8 mouse cellular contexts compared by ENCODE assay signal in the genomic region with DNA sequence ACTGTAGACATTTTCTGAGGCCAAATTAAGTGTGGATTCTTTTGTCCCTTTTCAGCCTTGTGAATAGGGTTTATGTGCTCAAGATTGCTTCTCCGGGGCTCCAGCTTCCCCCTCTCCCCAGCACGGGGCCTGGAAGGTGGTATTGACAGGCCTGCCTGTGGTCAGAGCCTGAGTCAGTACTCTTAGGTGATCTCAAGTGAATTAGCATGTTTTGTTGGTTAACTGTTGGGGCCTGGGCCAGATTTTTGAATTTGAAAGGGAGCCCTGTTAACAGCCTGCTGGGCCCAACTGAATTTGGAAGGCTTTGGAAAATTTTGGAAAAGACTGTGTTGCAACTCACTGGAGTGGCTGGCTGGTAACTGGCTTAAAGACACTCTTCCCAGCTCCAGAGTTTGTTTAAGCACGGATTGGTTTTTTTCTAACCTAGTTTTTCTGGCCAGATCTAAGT. TPM values are rescaled to one million over a fixed set of nuclear protein-coding genes. Genes with fewer than 3 reads are reported as not detected.
DNase-seq lines count a peak whose midpoint lies in the region; ATAC-seq and TF ChIP-seq lines count a peak whose summit lies in the region.

No protein-coding gene starts in this region.

- WGBS in embryonic facial prominence, embryonic 15.5 days, result under 1% methylated on average over 3 of the region's 3 CpGs
- WGBS in heart, embryonic 15.5 days, result 3% methylated on average over 3 of the region's 3 CpGs
- 0% methylated on average over 3 of the region's 3 CpGs for WGBS in limb, embryonic 11.5 days
- 2% methylated on average over 3 of the region's 3 CpGs for WGBS in midbrain, embryonic 14.5 days

- no peaks in the 10 kb centered on the region for H3K9me3 ChIP-seq in embryonic facial prominence, embryonic 15.5 days (replicated peaks)
- H3K9me3 ChIP-seq in heart, embryonic 15.5 days (replicated peaks), result no peaks in the 10 kb centered on the region
- no peaks in the 10 kb centered on the region; the same call in 1 of the 2 replicates for H3K9me3 ChIP-seq in limb, embryonic 11.5 days (ENCODE audit: control insufficient read depth, low read length)
- H3K9me3 ChIP-seq in midbrain, embryonic 14.5 days (ENCODE audit: control insufficient read depth, low read length), result no peaks in the 10 kb centered on the region

- peak overlapping the region; percentile 90 for H3K27ac ChIP-seq in layer of hippocampus, adult 2 months
- peak overlapping the region; percentile 96 for H3K27ac ChIP-seq in embryonic facial prominence, embryonic 15.5 days (replicated peaks)
- H3K27ac ChIP-seq in heart, embryonic 15.5 days, result peak overlapping the region; percentile 98
- H3K27ac ChIP-seq in limb, embryonic 11.5 days (replicated peaks; ENCODE audit: low read depth, low read length), result peak overlapping the region; percentile 52; the same call in 1 of the 2 replicates
- H3K27ac ChIP-seq in midbrain, embryonic 14.5 days (replicated peaks; ENCODE audit: low read depth, low read length), result peak overlapping the region; percentile 100

- H3K36me3 ChIP-seq in embryonic facial prominence, embryonic 15.5 days, result peaks cover 7% of the 10 kb centered on the region; the same call in 1 of the 2 replicates
- no peaks in the 10 kb centered on the region for H3K36me3 ChIP-seq in heart, embryonic 15.5 days
- H3K36me3 ChIP-seq in limb, embryonic 11.5 days (ENCODE audit: control insufficient read depth, insufficient read depth, low read length), result no peaks in the 10 kb centered on the region
- peaks cover 16% of the 10 kb centered on the region for H3K36me3 ChIP-seq in midbrain, embryonic 14.5 days (ENCODE audit: control insufficient read depth, insufficient read depth, low read length)

- no peak for ATAC-seq in embryonic facial prominence, embryonic 15.5 days (ENCODE audit: insufficient number of reproducible peaks, low FRiP score, low TSS enrichment, low read depth)
- no peak for ATAC-seq in heart, embryonic 15.5 days (replicated peaks; ENCODE audit: insufficient number of reproducible peaks, insufficient read depth, low FRiP score, low read depth)
- ATAC-seq in limb, embryonic 11.5 days (ENCODE audit: insufficient number of reproducible peaks, low FRiP score, low TSS enrichment, low read depth), result no peak
- no peak for ATAC-seq in midbrain, embryonic 14.5 days (ENCODE audit: low FRiP score, low TSS enrichment)

- peak overlapping the region; percentile 83 for H3K4me3 ChIP-seq in layer of hippocampus, adult 2 months
- peak overlapping the region; percentile 86 for H3K4me3 ChIP-seq in embryonic facial prominence, embryonic 15.5 days (replicated peaks)
- peak overlapping the region; percentile 95 for H3K4me3 ChIP-seq in heart, embryonic 15.5 days
- peak overlapping the region; percentile 89 for H3K4me3 ChIP-seq in limb, embryonic 11.5 days (ENCODE audit: low read depth, low read length)
- peak overlapping the region; percentile 97 for H3K4me3 ChIP-seq in midbrain, embryonic 14.5 days (replicated peaks; ENCODE audit: low read depth, low read length)

- H3K9ac ChIP-seq in embryonic facial prominence, embryonic 15.5 days, result peak overlapping the region; percentile 94
- H3K9ac ChIP-seq in heart, embryonic 15.5 days, result peak overlapping the region; percentile 98
- H3K9ac ChIP-seq in limb, embryonic 11.5 days (ENCODE audit: low read length), result peak overlapping the region; percentile 100
- peak overlapping the region; percentile 100 for H3K9ac ChIP-seq in midbrain, embryonic 14.5 days (replicated peaks; ENCODE audit: low read length)

- no peak for TF ChIP-seq CTCF in layer of hippocampus, adult 2 months (conservative IDR thresholded peaks at IDR 0.05)

- peak overlapping the region; percentile 75 for H3K4me2 ChIP-seq in embryonic facial prominence, embryonic 15.5 days (replicated peaks)
- H3K4me2 ChIP-seq in heart, embryonic 15.5 days, result peak overlapping the region; percentile 80
- H3K4me2 ChIP-seq in limb, embryonic 11.5 days (ENCODE audit: low read depth, severe bottlenecking), result peak overlapping the region; percentile 80
- peak overlapping the region; percentile 98 for H3K4me2 ChIP-seq in midbrain, embryonic 14.5 days (ENCODE audit: low read length)

- peaks cover 57% of the 10 kb centered on the region for H3K4me1 ChIP-seq in embryonic facial prominence, embryonic 15.5 days
- peaks cover 45% of the 10 kb centered on the region for H3K4me1 ChIP-seq in heart, embryonic 15.5 days (replicated peaks)
- peaks cover 29% of the 10 kb centered on the region for H3K4me1 ChIP-seq in limb, embryonic 11.5 days (ENCODE audit: control insufficient read depth, insufficient read depth, low read length)
- peaks cover 60% of the 10 kb centered on the region for H3K4me1 ChIP-seq in midbrain, embryonic 14.5 days (ENCODE audit: control insufficient read depth, insufficient read depth, low read length)

- peak; percentile 40 to 44 for DNase-seq in layer of hippocampus, adult 2 months (ENCODE audit: low spot score in 2 of 2)
- DNase-seq in layer of hippocampus, adult 9-10 months (ENCODE audit: low spot score), result no peak
- DNase-seq in adrenal gland, postnatal 14 days, result peak; percentile 64
- DNase-seq in limb, embryonic 11.5 days (ENCODE audit: low spot score), result peak; percentile 41
- DNase-seq in midbrain, embryonic 14.5 days, result peak; percentile 52
- no peak for DNase-seq in spleen, adult 12 weeks (ENCODE audit: low spot score)

- no peaks in the 10 kb centered on the region for H3K27me3 ChIP-seq in embryonic facial prominence, embryonic 15.5 days
- H3K27me3 ChIP-seq in heart, embryonic 15.5 days, result no peaks in the 10 kb centered on the region
- no peaks in the 10 kb centered on the region for H3K27me3 ChIP-seq in limb, embryonic 11.5 days (ENCODE audit: control insufficient read depth, insufficient read depth, low read length)
- no peaks in the 10 kb centered on the region for H3K27me3 ChIP-seq in midbrain, embryonic 14.5 days (ENCODE audit: control insufficient read depth, insufficient read depth, low read length)

RNA-seq across cellular contexts. Expression of a gene that starts 2.0 kb away (rescaled TPM):
- total RNA-seq in layer of hippocampus, adult 2 months (2021), result 100 to 1,000 TPM; 134 to 145 TPM
- 140 and 141 TPM in 2 replicates for total RNA-seq in adrenal gland, postnatal 14 days (2021)
- polyA plus RNA-seq in embryonic facial prominence, embryonic 15.5 days (2015; fragmentation: Nextera tagmentation; extraction: Ambion mirVana), result 34.4 and 41.3 TPM in 2 replicates
- polyA plus RNA-seq in heart, embryonic 15.5 days (2015; fragmentation: Nextera tagmentation; extraction: Ambion mirVana), result 22.9 and 24.8 TPM in 2 replicates
- 38.0 and 43.7 TPM in 2 replicates for polyA plus RNA-seq in limb, embryonic 11.5 days (2014; fragmentation: Nextera tagmentation; extraction: Ambion mirVana)
- polyA plus RNA-seq in midbrain, embryonic 14.5 days (2014; fragmentation: Nextera tagmentation; extraction: Ambion mirVana), result 48.9 and 56.7 TPM in 2 replicates

Comparison
In these comparisons a context has a peak if more than half of its experiments do, and no peak if none do; other contexts are left out.
1. DNase-seq: peak in layer of hippocampus, adult 2 months (2 of 2), adrenal gland, postnatal 14 days (single experiment), limb, embryonic 11.5 days (single experiment) and midbrain, embryonic 14.5 days (single experiment); none in layer of hippocampus, adult 9-10 months (single experiment) and spleen, adult 12 weeks (single experiment).
2. Peak in every context shown above with its lines, with median percentiles within 50 percentile points of each other: H3K27ac ChIP-seq, H3K4me3 ChIP-seq, H3K4me2 ChIP-seq and H3K9ac ChIP-seq.